In the genomic region with DNA sequence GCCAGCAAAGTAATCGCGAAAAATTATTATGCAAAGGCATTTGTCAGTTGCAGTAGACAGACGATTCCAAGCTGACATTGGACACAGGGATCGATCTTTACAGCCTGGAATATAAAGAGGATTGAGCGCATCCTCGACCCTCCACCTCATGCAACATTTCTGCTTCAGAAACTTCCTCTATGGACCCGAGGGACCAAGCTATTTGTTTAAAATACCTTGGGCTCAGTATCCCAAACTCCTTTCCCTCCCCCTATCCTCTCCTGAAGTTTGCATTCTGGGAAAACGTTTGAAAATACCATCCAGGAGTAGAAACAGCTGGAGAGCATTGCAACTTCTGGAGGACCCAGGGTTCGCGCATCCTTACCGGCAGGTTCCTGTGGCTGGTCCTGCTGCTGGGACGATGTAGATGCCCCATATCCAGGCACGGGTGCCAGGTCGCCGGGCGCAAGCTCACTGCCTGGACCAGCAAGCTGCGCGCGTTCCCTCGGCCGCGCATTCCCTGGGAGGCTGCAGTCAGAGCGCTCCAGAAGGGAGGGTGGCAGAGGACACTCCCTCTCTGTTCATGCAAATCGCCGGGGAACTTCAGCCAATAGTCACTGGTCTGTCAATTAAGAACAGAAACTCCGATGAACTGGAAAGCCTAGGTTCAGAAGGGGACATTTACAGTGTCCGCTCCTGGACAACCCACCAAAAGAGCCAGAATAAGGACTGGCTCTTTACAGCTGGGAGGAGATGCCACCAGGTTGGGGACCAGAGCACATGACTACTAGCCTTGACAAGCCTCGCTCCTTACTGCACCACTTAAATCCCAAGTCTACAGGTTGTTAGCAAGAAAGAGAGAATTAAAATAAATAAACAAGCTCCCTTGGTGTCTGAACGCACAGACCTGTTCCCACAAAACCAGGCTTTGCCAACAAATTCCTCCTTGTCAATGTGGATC, we compare ENCODE assay signal across 8 mouse cellular contexts. TPM values are rescaled to one million over a fixed set of nuclear protein-coding genes. Genes with fewer than 3 reads are reported as not detected.
DNase-seq lines count a peak whose midpoint lies in the region; ATAC-seq and TF ChIP-seq lines count a peak whose summit lies in the region.

Gene Pcdh20 (minus strand): TSS at position 902 of the 940 bp plus-strand sequence.

- ATAC-seq in cerebellum, adult (ENCODE audit: insufficient number of reproducible peaks, low FRiP score, low TSS enrichment): peak; percentile 77
- peak; percentile 84 for ATAC-seq in forebrain, postnatal 0 days
- peak; percentile 80 for ATAC-seq in hindbrain, postnatal 0 days
- 0 out of 2 replicates have a peak, but pooled peaks have one; percentile 31 for ATAC-seq in liver, embryonic 13.5 days (ENCODE audit: low read depth)

- no peak for TF ChIP-seq POLR2A in olfactory bulb, adult 2 months (IDR thresholded peaks at IDR 0.05; ENCODE audit: insufficient read depth, low read depth, low read length)

- no peak for DNase-seq in cerebellum, adult 11 months
- peak; percentile 77 for DNase-seq in brain, adult 2 months (ENCODE audit: low read depth, low spot score)
- peak; percentile 43 for DNase-seq in forebrain, postnatal 0 days
- DNase-seq in hindbrain, postnatal 0 days (ENCODE audit: low spot score): peak; percentile 65
- no peak for DNase-seq in liver, embryonic 13.5 days
- DNase-seq in urinary bladder, postnatal 10 days (ENCODE audit: low spot score): no peak

- H3K4me1 ChIP-seq in forebrain, postnatal 0 days (ENCODE audit: insufficient read depth): 0 out of 2 replicates have a peak, but pooled peaks cover 3% of the 10 kb centered on the region
- peaks cover 5% of the 10 kb centered on the region; the same call in 1 of the 2 replicates for H3K4me1 ChIP-seq in hindbrain, postnatal 0 days (ENCODE audit: insufficient read depth, low read length)
- H3K4me1 ChIP-seq in liver, embryonic 13.5 days (replicated peaks): no peaks in the 10 kb centered on the region
- H3K4me1 ChIP-seq in olfactory bulb, adult 2 months (ENCODE audit: control insufficient read depth, insufficient read depth, low read length): peaks cover 5% of the 10 kb centered on the region; the same call in 1 of the 2 replicates

- H3K4me3 ChIP-seq in forebrain, postnatal 0 days (ENCODE audit: low read depth, low read length): peak within 1 kb of the TSS; percentile 54
- peak within 1 kb of the TSS; percentile 59 for H3K4me3 ChIP-seq in hindbrain, postnatal 0 days (ENCODE audit: low read length)
- no peak within 1 kb of the TSS for H3K4me3 ChIP-seq in liver, embryonic 13.5 days (replicated peaks)
- H3K4me3 ChIP-seq in olfactory bulb, adult 2 months (ENCODE audit: insufficient read depth, low read depth, low read length): peak within 1 kb of the TSS; percentile 77

- peak within 1 kb of the TSS; percentile 92 for H3K4me2 ChIP-seq in forebrain, postnatal 0 days (ENCODE audit: low read depth)
- H3K4me2 ChIP-seq in hindbrain, postnatal 0 days (ENCODE audit: low read depth, low read length): peak within 1 kb of the TSS; percentile 96
- H3K4me2 ChIP-seq in liver, embryonic 13.5 days: peak within 1 kb of the TSS; percentile 40

- TF ChIP-seq CTCF in forebrain, postnatal 0 days (IDR thresholded peaks at IDR 0.05; ENCODE audit: low read depth): no peak
- TF ChIP-seq CTCF in hindbrain, postnatal 0 days (IDR thresholded peaks at IDR 0.05; ENCODE audit: low read depth): no peak
- TF ChIP-seq CTCF in olfactory bulb, adult 2 months (IDR thresholded peaks at IDR 0.05; ENCODE audit: insufficient read depth, low read depth, low read length): no peak

- 1% methylated on average over 29 of the region's 29 CpGs for WGBS in forebrain, postnatal 0 days
- WGBS in hindbrain, postnatal 0 days: under 1% methylated on average over 29 of the region's 29 CpGs
- 5% methylated on average over 29 of the region's 29 CpGs for WGBS in liver, embryonic 13.5 days (ENCODE audit: insufficient replicate concordance)
- WGBS in olfactory bulb, adult 2 months: 2% methylated on average over 29 of the region's 29 CpGs

- H3K27ac ChIP-seq in forebrain, postnatal 0 days (ENCODE audit: low read depth, low read length): no peak within 1 kb of the TSS
- no peak within 1 kb of the TSS for H3K27ac ChIP-seq in hindbrain, postnatal 0 days
- no peak within 1 kb of the TSS for H3K27ac ChIP-seq in liver, embryonic 13.5 days
- H3K27ac ChIP-seq in olfactory bulb, adult 2 months (ENCODE audit: insufficient read depth, low read depth, low read length): peak within 1 kb of the TSS; percentile 53; the same call in 1 of the 2 replicates

- H3K9me3 ChIP-seq in forebrain, postnatal 0 days (ENCODE audit: low read length): no peaks in the 10 kb centered on the region
- no peaks in the 10 kb centered on the region for H3K9me3 ChIP-seq in hindbrain, postnatal 0 days (ENCODE audit: low read length)
- no peaks in the 10 kb centered on the region for H3K9me3 ChIP-seq in liver, embryonic 13.5 days (replicated peaks)

- H3K36me3 ChIP-seq in forebrain, postnatal 0 days (ENCODE audit: insufficient read depth): no peaks in the 10 kb centered on the region
- H3K36me3 ChIP-seq in hindbrain, postnatal 0 days (ENCODE audit: insufficient read depth, low read length): no peaks in the 10 kb centered on the region
- no peaks in the 10 kb centered on the region for H3K36me3 ChIP-seq in liver, embryonic 13.5 days

- H3K9ac ChIP-seq in forebrain, postnatal 0 days: peak within 1 kb of the TSS; percentile 57
- peak within 1 kb of the TSS; percentile 53 for H3K9ac ChIP-seq in hindbrain, postnatal 0 days (replicated peaks; ENCODE audit: low read length)
- H3K9ac ChIP-seq in liver, embryonic 13.5 days: no peak within 1 kb of the TSS

- H3K27me3 ChIP-seq in forebrain, postnatal 0 days (ENCODE audit: insufficient read depth, low read length): no peaks in the 10 kb centered on the region
- H3K27me3 ChIP-seq in hindbrain, postnatal 0 days (ENCODE audit: insufficient read depth, low read length): no peaks in the 10 kb centered on the region
- peaks cover 13% of the 10 kb centered on the region; the same call in 1 of the 2 replicates for H3K27me3 ChIP-seq in liver, embryonic 13.5 days

RNA-seq across cellular contexts. Expression of gene Pcdh20, which starts in this region (rescaled TPM):
- total RNA-seq in forebrain, postnatal 0 days (2014; rRNA removed): 14.1 and 16.0 TPM in 2 replicates
- 6.1 and 8.2 TPM in 2 replicates for polyA plus RNA-seq in forebrain, postnatal 0 days (2015; fragmentation: Nextera tagmentation; extraction: Ambion mirVana)
- total RNA-seq in hindbrain, postnatal 0 days (2014; rRNA removed): 10.5 and 12.1 TPM in 2 replicates
- polyA plus RNA-seq in hindbrain, postnatal 0 days (2015; fragmentation: Nextera tagmentation; extraction: Ambion mirVana): 4.8 and 5.1 TPM in 2 replicates
- 0.06 and 0.08 TPM in 2 replicates for polyA plus RNA-seq in liver, embryonic 13.5 days (2015; fragmentation: Nextera tagmentation; extraction: Ambion mirVana)
- not detected in 2 replicates for polyA plus RNA-seq in olfactory bulb, adult 2 months (2012; ENCODE audit: insufficient read depth, insufficient read length, low replicate concordance, missing spikeins)

Comparison
In these comparisons a context has a peak if more than half of its experiments do, and no peak if none do; other contexts are left out.
1. Peak in ATAC-seq and H3K4me2 ChIP-seq in liver, embryonic 13.5 days; RNA of the gene not detected or under 1 TPM.
2. ATAC-seq: peak in every context shown above with its lines; median percentile 84 in forebrain, postnatal 0 days; 80 in hindbrain, postnatal 0 days; 77 in cerebellum, adult; 31 in liver, embryonic 13.5 days.
3. DNase-seq: peak in brain, adult 2 months (single experiment), forebrain, postnatal 0 days (single experiment) and hindbrain, postnatal 0 days (single experiment); none in cerebellum, adult 11 months (single experiment), liver, embryonic 13.5 days (single experiment) and urinary bladder, postnatal 10 days (single experiment).
4. H3K4me2 ChIP-seq: peak in every context shown above with its lines; median percentile 96 in hindbrain, postnatal 0 days; 92 in forebrain, postnatal 0 days; 40 in liver, embryonic 13.5 days.